Mouse (Mus musculus) intestine, embryonic 14.5 days (tissue): ENCODE results near the gene Hscb. TPM values are rescaled to one million over a fixed set of nuclear protein-coding genes. Genes with fewer than 3 reads are reported as not detected.

Experiments
- ATAC-seq: fragments of 200-750 bp; cut with Nextera tagmentation; replicated peaks from 2 replicates; pipeline ENCODE4 v1.8.0; 2017; ENCODE audit warnings: low read depth, moderate number of reproducible peaks, moderate TSS enrichment, moderate library complexity; ENCODE audit not compliant: low FRiP score, low TSS enrichment
- DNase-seq: peaks from one replicate; pipeline ENCODE4 v3.0.0-alpha.2; 2018; ENCODE audit warnings: low spot score
- H3K27ac ChIP-seq: fragments of 300-500 bp; sonication (generic); 2 replicates; pipeline ENCODE4 v1.5.1; 2014; ENCODE audit warnings: low read depth, mild to moderate bottlenecking, control low read depth
- H3K27me3 ChIP-seq: fragments of 300-500 bp; sonication (generic); replicated peaks from 2 replicates; pipeline ENCODE4 v1.6.1; 2014; ENCODE audit warnings: low read length, control low read depth; ENCODE audit not compliant: control insufficient read depth, insufficient read depth
- H3K36me3 ChIP-seq: fragments of 300-500 bp; sonication (generic); 2 replicates; pipeline ENCODE4 v1.6.1; 2014; ENCODE audit warnings: low read length, control low read depth; ENCODE audit not compliant: control insufficient read depth, insufficient read depth
- H3K4me1 ChIP-seq: fragments of 300-500 bp; sonication (generic); replicated peaks from 2 replicates; pipeline ENCODE4 v1.6.1; 2014; ENCODE audit warnings: low read length, control low read depth, mixed read lengths; ENCODE audit not compliant: control insufficient read depth, insufficient read depth
- H3K4me2 ChIP-seq: fragments of 300-500 bp; sonication (generic); 2 replicates; pipeline ENCODE4 v1.6.1; 2014; ENCODE audit warnings: low read length
- H3K4me3 ChIP-seq: fragments of 300-500 bp; sonication (generic); 2 replicates; pipeline ENCODE4 v1.5.1; 2014; ENCODE audit warnings: low read depth, low read length, control low read depth, mixed read lengths
- H3K9ac ChIP-seq: fragments of 300-500 bp; sonication (generic); 2 replicates; pipeline ENCODE4 v1.6.1; 2014; ENCODE audit warnings: mild to moderate bottlenecking, low read length
- H3K9me3 ChIP-seq: fragments of 300-500 bp; sonication (generic); 2 replicates; pipeline ENCODE4 v1.6.1; 2016; ENCODE audit warnings: low read length, control low read depth; ENCODE audit not compliant: control insufficient read depth
- WGBS: fragments of 180-500 bp; shearing (Covaris S2); extraction: QIAGEN DNeasy Blood & Tissue Kit; methylation state at CpG from one replicate; pipeline ENCODE4 v1.1.7; 2014; 5-methylcytosine and 5-hydroxymethylcytosine counted together
- polyA plus RNA-seq: library from polyadenylated mRNA; unstranded; fragments of >200 nt; fragmentation: Nextera tagmentation; extraction: Ambion mirVana; gene quantifications from 2 replicates; pipeline ENCODE4 v1.2.1, GENCODE M21; 2014

Gene Hscb
- polyA plus RNA-seq, 1 experiment from 2014 or later = 29.3 TPM

DNA sequence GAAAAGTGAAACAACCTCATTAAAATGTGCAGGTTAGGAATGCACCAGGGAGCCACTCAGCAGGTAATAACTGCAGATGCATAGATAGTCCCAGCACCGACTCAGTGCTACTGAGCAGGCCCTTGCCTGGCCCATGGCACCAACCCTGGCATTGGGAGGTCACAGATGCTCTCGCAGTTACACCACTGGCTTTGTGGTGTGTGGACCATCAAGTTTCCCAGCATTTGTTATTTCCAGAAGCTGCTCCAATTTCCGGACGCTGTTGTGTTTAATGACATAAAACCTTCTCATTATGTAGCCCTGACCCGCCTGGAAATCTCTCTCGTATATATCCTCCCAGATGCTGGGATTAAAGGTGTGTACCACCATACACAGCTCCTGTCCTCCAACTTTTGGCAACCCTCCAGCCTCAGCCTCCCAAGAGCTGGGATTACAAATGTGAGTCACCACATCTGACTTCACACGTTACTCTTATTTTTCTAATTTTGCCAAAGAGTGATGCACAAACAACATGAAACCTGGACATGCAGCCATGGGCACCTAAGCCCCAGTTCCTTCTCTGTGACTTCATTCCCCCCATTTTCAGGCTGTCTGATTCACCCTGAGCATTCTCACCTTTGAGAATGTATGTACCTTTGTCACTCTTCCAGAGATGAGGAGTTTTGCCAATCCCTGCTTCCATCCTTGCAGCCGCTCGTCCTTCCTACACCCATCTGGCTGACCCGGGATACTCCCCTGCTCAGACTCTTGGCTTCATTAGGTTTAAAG is 58.6 kb downstream of the Hscb start:
- ATAC-seq (no peak; the same call in 1 of the 2 replicates), DNase-seq (no peak)
- Histone ChIP-seq H3K27me3 (no peaks in the 10 kb centered on the region), H3K4me3 (peak overlapping the region; percentile 83), H3K27ac (no peak overlapping the region), H3K9me3 (no peaks in the 10 kb centered on the region), H3K4me1 (peaks cover 18% of the 10 kb centered on the region), H3K36me3 (peaks cover 37% of the 10 kb centered on the region), H3K9ac (peak overlapping the region; percentile 81), H3K4me2 (peak overlapping the region; percentile 81)
- 59% methylated on average over 10 of the region's 10 CpGs for WGBS

DNA sequence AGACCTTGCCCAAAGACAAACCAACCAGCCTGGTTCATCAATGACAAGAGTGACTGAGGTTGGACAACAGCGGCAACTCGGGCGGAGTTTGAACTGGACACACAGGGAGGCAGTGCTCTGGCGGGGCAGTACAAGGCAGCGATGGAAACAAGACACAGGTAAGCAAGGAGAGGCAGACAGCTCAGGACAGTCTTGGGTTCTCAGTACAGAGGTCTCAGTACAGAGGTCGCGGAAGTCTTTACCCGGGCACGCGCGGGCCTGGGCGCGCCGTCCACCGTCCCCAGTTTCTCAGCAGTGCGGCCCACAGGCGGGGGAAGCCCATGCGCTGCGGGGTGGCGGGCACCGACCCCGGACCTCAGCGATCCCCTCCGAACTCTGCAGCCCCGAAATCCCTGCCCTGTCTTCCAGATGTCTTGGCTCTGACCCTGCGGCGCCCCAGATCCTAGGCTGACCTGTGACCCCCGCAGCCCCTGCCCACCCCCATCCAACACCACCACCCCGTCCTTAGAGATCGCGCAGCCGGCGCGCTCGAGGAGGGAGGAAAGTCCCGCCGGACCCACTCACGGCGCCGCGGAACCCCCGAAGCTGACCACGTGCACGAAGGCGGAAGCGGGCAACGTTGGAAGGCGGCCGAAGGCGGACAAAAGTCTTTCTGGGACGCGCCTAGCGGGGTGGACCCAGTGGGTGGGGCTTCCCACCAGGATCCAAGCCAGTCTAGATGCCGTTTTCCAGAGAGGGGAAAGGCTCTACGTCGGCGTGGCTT is 59.4 kb downstream of the Hscb start, which contains the start of gene Pus1:
Gene Pus1, minus strand, starts transcription at position 662 of the 763 bp plus-strand sequence.
- Histone ChIP-seq H3K27me3 (no peaks in the 10 kb centered on the region), H3K9me3 (no peaks in the 10 kb centered on the region), H3K4me3 (peak within 1 kb of the TSS; percentile 83), H3K27ac (peak within 1 kb of the TSS; percentile 38; the same call in 1 of the 2 replicates), H3K9ac (peak within 1 kb of the TSS; percentile 81), H3K36me3 (peaks cover 39% of the 10 kb centered on the region), H3K4me1 (peaks cover 18% of the 10 kb centered on the region), H3K4me2 (peak within 1 kb of the TSS; percentile 81)
- ATAC-seq = peak; percentile 91
- WGBS = under 1% methylated on average over 55 of the region's 57 CpGs
- peak; percentile 96 for DNase-seq

DNA sequence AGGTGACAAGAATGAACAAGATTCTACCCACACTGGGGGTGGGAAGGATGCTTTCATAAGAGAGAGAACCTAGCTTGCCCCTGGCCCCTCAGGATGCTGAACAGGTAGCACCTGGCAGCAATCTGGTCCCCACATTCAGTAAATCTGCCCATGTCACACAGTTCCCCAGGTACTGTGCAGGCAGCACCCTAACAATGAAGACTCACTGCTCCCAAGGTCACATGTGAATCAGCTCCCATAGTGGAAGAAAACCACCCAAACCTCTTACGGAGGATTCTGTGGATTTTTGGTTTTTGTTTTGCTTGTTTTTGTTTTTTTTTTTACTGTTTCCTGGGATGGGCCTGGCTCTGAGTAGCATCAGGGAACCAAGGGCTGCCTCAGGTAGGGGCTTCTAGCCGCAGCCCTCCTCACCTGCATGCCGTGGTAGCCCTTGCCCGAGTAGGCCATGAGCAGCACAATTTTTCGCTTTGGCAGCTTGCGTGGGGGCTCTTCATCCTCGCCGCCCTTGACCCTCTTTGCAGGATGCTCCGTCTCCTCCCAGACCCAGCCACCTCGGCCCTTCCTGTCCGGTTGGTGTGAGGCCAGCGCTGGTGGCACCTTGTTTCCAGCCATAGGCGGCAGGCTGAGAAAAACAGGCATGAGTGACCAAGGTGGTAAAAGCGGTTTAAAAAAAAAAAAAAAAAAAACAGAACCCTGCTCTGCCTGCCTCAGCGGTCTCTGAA is 60.1 kb downstream of the Hscb start:
- DNase-seq = no peak
- Histone ChIP-seq H3K27me3 (no peaks in the 10 kb centered on the region), H3K4me1 (peaks cover 18% of the 10 kb centered on the region), H3K4me3 (peak overlapping the region; percentile 83), H3K9me3 (no peaks in the 10 kb centered on the region), H3K9ac (peak overlapping the region; percentile 81), H3K36me3 (peaks cover 41% of the 10 kb centered on the region), H3K4me2 (peak overlapping the region; percentile 81), H3K27ac (no peak overlapping the region)
- WGBS = 16% methylated on average over 15 of the region's 15 CpGs
- ATAC-seq = no peak

Other genes starting within 250 kb of the Hscb start
- gene Noc4l, start 186.4 kb downstream of the Hscb start, polyA plus RNA-seq = 60.7 and 69.1 TPM in 2 replicates
- gene Ddx51, start 186.3 kb downstream of the Hscb start, polyA plus RNA-seq = 27.0 and 27.8 TPM in 2 replicates
- 39.5 and 41.8 TPM in 2 replicates for gene Ep400, start 69.1 kb downstream of the Hscb start, polyA plus RNA-seq
- 36.4 and 40.4 TPM in 2 replicates for gene Pus1, start 59.1 kb downstream of the Hscb start, polyA plus RNA-seq
- gene Ulk1, start 29.7 kb downstream of the Hscb start, polyA plus RNA-seq = 24.8 and 29.2 TPM in 2 replicates
- 35.8 and 37.8 TPM in 2 replicates for gene Chek2, start 202 bp upstream of the Hscb start, polyA plus RNA-seq
- gene Ttc28, start 40.0 kb upstream of the Hscb start, polyA plus RNA-seq = 13.0 and 14.0 TPM in 2 replicates